Mouse (Mus musculus): ENCODE results near the gene Tcn2. TPM values are rescaled to one million over a fixed set of nuclear protein-coding genes. Genes with fewer than 3 reads are reported as not detected.

Gene Tcn2
- total RNA-seq, 2 experiments from 2014 or later = 17.4 to 22.2 TPM

GRCm38 (mm10) chr11:3894406-3895281 is 37.3 kb downstream of the Tcn2 start, which contains the start of the genes 4921536K21Rik and Dusp18:
TSS of gene 4921536K21Rik (minus strand) at chr11:3895098.
TSS of gene Dusp18 (plus strand) at chr11:3895240.
- DNase-seq = peak; percentile 80

DNA sequence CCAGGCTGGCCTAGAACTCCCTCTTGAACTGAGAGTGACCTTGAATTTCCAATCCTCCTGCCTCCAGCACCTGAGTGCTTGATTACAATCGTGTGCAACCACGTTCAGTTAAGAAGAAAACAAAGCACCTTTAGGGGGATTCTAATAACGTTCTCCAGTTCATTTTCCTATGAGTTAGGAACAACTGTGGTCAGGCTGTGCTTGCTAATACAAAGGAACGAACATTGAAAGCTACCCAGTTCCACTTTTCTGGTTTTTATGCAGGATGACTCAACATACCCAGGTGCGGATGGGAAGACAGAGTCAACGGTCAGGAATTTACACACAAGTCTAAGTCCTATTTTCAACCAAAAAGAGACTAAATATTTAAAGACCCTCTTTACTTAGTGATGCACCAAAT is 38.0 kb downstream of the Tcn2 start:
- no peak for DNase-seq

GRCm38 (mm10) chr11:3887331-3887730 is 44.6 kb downstream of the Tcn2 start:
- no peak for DNase-seq

DNA sequence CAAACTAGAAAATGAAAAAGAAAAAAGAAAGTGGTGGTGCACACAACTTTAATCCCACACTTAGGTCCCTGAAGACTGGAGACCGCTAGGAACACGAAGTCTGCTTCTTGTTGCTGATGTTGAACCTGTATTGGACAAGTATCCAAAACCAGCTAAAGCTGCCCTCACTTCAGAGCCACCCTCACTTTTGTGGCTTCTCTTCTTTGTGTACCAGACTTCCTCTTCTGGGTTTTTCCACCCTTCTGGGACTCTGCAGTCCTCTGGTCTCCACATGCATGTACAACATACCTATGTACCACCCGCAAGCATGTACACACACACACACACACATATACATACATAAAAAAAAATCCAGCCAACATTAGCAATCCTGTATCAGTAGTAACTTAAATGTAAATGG is 48.2 kb downstream of the Tcn2 start:
- DNase-seq = no peak

DNA sequence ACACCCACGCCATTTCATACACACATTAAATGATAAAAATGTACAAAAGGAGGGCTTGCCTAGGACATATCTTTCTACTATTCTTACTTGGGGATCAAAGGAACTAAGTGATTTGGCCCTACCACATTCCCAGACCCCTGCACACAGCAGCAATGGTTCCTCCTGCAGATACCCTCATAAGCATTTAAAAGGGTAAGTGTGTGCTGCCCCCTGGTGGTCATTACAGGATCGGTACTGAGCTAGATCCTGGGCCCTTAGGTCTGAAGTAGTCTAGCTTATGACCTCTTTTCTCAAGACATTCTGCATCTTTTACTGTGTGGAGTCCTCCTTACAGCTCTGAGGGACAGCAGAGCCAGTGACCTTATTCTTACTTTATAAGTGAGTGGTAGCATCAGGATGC is 52.1 kb downstream of the Tcn2 start:
- peak; percentile 79 for DNase-seq

- no peak for DNase-seq
Measured at GRCm38 (mm10) chr11:3878660-3879059, 53.3 kb downstream of the Tcn2 start.

- no peak for DNase-seq
Measured at GRCm38 (mm10) chr11:3876419-3876818, 55.5 kb downstream of the Tcn2 start.

Other genes starting within 250 kb of the Tcn2 start
- under 1 TPM; 0.49 to 0.88 TPM for gene Osbp2, start 68.3 kb downstream of the Tcn2 start, total RNA-seq (2021)
- under 1 TPM in 1 of 2 experiments, not detected in 1; 0.23 TPM for gene 4921536K21Rik, start 37.1 kb downstream of the Tcn2 start, total RNA-seq (2021)
- 1 to 10 TPM; 2.1 to 2.8 TPM for gene Dusp18, start 36.9 kb downstream of the Tcn2 start, total RNA-seq (2021)
- gene Slc35e4, start 17.5 kb downstream of the Tcn2 start, total RNA-seq (2021) = 10 to 100 TPM; 15.8 to 19.4 TPM
- gene Pes1, start 31.8 kb upstream of the Tcn2 start, total RNA-seq (2021) = 10 to 100 TPM; 42.0 to 44.9 TPM
- gene 4930556J24Rik, start 44.6 kb upstream of the Tcn2 start, total RNA-seq (2021) = not detected
- gene Gal3st1, start 51.5 kb upstream of the Tcn2 start, total RNA-seq (2021) = 1 to 10 TPM; 2.4 to 4.2 TPM
- under 1 TPM in 1 of 2 experiments, not detected in 1; 0.11 TPM for gene Sec14l4, start 99.3 kb upstream of the Tcn2 start, total RNA-seq (2021)
- not detected for gene Sec14l3, start 132.7 kb upstream of the Tcn2 start, total RNA-seq (2021)
- 10 to 100 TPM; 25.7 to 34.8 TPM for gene Mtfp1, start 163.3 kb upstream of the Tcn2 start, total RNA-seq (2021)
- gene Sec14l2, start 191.3 kb upstream of the Tcn2 start, total RNA-seq (2021) = 1 to 10 TPM; 1.4 to 2.3 TPM
- gene Rnf215, start 203.0 kb upstream of the Tcn2 start, total RNA-seq (2021) = 10 to 100 TPM in 1 of 2 experiments, 1 to 10 TPM in 1; 7.8 to 13.3 TPM
- gene Ccdc157, start 228.1 kb upstream of the Tcn2 start, total RNA-seq (2021) = 1 to 10 TPM; 5.9 to 8.8 TPM
- 10 to 100 TPM; 28.1 to 32.6 TPM for gene Sf3a1, start 228.2 kb upstream of the Tcn2 start, total RNA-seq (2021)